Mouse (Mus musculus) liver, postnatal 0 days (tissue): ENCODE measurements around the gene Cdc40. TPM values are rescaled to one million over a fixed set of nuclear protein-coding genes. Genes with fewer than 3 reads are reported as not detected.

Experiments used
- ATAC-seq: fragments of 200-750 bp; cut with Nextera tagmentation; 2 replicates; pipeline ENCODE4 v1.8.0; 2017; ENCODE audit warnings: mild to moderate bottlenecking, moderate library complexity
- DNase-seq: peaks from one replicate; pipeline ENCODE4 v3.0.0-alpha.2; 2016
- H3K27ac ChIP-seq: fragments of 300-500 bp; sonication (generic); 2 replicates; pipeline ENCODE4 v1.5.1; 2014; ENCODE audit warnings: antibody characterized with exemption, moderate library complexity, mild to moderate bottlenecking, low read depth
- H3K27me3 ChIP-seq: fragments of 300-500 bp; sonication (generic); 2 replicates; pipeline ENCODE4 v1.6.1; 2014; ENCODE audit warnings: low read length, control low read depth, mixed read lengths; ENCODE audit not compliant: insufficient read depth
- H3K36me3 ChIP-seq: fragments of 300-500 bp; sonication (generic); replicated peaks from 2 replicates; pipeline ENCODE4 v1.6.1; 2014; ENCODE audit warnings: mild to moderate bottlenecking, control low read depth, low read length, moderate library complexity, mixed read lengths; ENCODE audit not compliant: insufficient read depth
- H3K4me1 ChIP-seq: fragments of 300-500 bp; sonication (generic); 2 replicates; pipeline ENCODE4 v1.6.1; 2014; ENCODE audit warnings: antibody characterized with exemption, mild to moderate bottlenecking, control low read depth; ENCODE audit not compliant: insufficient read depth
- H3K4me2 ChIP-seq: fragments of 300-500 bp; sonication (generic); 2 replicates; pipeline ENCODE4 v1.6.1; 2014; ENCODE audit warnings: low read depth, mild to moderate bottlenecking, low read length, moderate library complexity, mixed read lengths
- H3K4me3 ChIP-seq: fragments of 300-500 bp; sonication (generic); 2 replicates; pipeline ENCODE4 v1.5.1; 2014; ENCODE audit warnings: low read depth, low read length
- H3K9ac ChIP-seq: fragments of 300-500 bp; sonication (generic); replicated peaks from 2 replicates; pipeline ENCODE4 v1.6.1; 2014; ENCODE audit warnings: mild to moderate bottlenecking, moderate library complexity
- H3K9me3 ChIP-seq: fragments of 300-500 bp; sonication (generic); 2 replicates; pipeline ENCODE4 v1.6.1; 2016; ENCODE audit warnings: mild to moderate bottlenecking, control low read depth, low read length, mixed read lengths
- CTCF ChIP-seq: sonication (generic); IDR thresholded peaks from 2 replicates; pipeline ENCODE4 v1.5.1; 2016; ENCODE audit warnings: antibody characterized with exemption, low read depth
- EP300 ChIP-seq: IDR thresholded peaks from 2 replicates; pipeline ENCODE4 v1.6.1; 2016; ENCODE audit warnings: antibody characterized with exemption, low read depth, mild to moderate bottlenecking
- WGBS: fragments of 180-500 bp; shearing (Covaris S2); extraction: QIAGEN DNeasy Blood & Tissue Kit; methylation state at CpG from one replicate; pipeline ENCODE4 v1.1.7; 2014; ENCODE audit not compliant: insufficient replicate concordance; 5-methylcytosine and 5-hydroxymethylcytosine counted together
- polyA plus RNA-seq: library from polyadenylated mRNA; unstranded; fragments of >200 nt; fragmentation: Nextera tagmentation; extraction: Ambion mirVana; gene quantifications from 2 replicates; pipeline ENCODE4 v1.2.1, GENCODE M21; 2015

Cdc40 gene
- polyA plus RNA-seq, 1 experiment from 2014 or later: 10.3 TPM

DNA sequence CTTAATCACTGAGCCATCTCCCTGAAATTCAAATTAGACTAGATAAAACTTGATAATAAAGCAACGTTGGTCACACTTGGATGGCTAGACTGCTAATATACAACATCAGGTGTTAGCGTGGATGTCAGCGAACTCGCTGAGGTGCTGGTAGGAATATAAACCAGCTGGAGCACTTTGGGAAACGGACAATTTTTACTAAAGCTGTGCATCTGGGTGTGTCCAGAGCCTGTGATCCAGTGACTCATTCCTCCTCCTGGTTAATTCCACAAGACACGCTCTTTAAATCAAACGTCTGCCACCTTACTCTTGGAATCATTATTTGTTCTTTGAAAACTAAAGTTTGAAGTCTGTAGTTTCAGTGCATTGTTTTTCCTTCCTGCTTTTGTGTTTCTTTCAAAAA, 23.7 kb upstream of the Cdc40 start:
- no peaks in the 10 kb centered on the region for H3K36me3 ChIP-seq

DNA sequence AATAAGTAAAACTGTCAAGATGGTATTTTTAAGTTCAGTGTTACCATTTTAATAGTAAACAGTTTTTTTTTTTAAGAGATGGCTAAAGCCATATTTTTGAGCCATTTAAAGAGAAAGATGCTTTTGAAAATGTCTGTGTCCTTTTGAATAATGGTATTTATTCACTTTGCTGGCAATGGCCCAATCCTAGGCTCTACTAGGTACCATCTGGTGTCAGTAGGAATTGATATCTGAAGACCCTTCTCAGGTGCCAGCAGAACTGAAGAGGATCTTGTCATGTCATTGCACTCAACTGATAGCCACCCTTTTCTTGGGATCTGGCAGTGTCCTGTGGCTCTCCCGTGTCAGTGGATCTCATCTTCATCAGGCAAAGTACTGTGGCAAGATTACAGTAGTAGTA, 23.0 kb upstream of the Cdc40 start:
- DNase-seq: no peak
- no peak overlapping the region for H3K9ac ChIP-seq
- H3K27ac ChIP-seq: no peak overlapping the region
- no peak overlapping the region for H3K4me3 ChIP-seq
- no peaks in the 10 kb centered on the region for H3K27me3 ChIP-seq
- no peaks in the 10 kb centered on the region for H3K9me3 ChIP-seq
- no peaks in the 10 kb centered on the region for H3K4me1 ChIP-seq
- no peaks in the 10 kb centered on the region for H3K36me3 ChIP-seq
- 63% methylated on average over 1 of the region's 1 CpGs for WGBS
- TF ChIP-seq EP300: no peak
- TF ChIP-seq CTCF: no peak
- H3K4me2 ChIP-seq: no peak overlapping the region
- no peak for ATAC-seq

More for the DNA sequence above, 23.7 kb upstream of the Cdc40 start:
- Histone ChIP-seq H3K4me3 (no peak overlapping the region), H3K27ac (no peak overlapping the region), H3K9ac (no peak overlapping the region), H3K9me3 (no peaks in the 10 kb centered on the region), H3K4me1 (no peaks in the 10 kb centered on the region), H3K4me2 (no peak overlapping the region), H3K27me3 (no peaks in the 10 kb centered on the region)
- TF ChIP-seq CTCF (no peak), EP300 (no peak)
- 79% methylated on average over 7 of the region's 7 CpGs for WGBS
- ATAC-seq (no peak), DNase-seq (no peak)

DNA sequence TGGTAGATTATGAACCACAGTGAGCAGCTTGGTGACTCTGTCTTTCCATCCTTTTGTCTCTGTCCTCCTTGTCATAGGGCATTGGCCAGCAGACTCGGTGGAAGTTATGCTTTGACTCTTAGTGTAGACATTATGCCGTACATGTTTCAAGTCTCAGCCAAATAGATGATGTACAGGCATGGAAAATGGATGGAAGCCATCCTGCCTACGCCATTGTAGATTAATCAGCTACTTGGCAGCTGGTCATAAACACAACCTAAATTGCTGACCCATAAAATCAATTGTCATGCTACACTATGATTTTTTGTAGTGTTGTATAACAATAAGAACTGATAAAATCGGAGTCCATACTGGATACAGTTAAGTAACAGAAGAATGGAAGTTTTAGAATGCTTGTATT, 18.7 kb upstream of the Cdc40 start:
- Histone ChIP-seq H3K4me1 (no peaks in the 10 kb centered on the region), H3K9me3 (no peaks in the 10 kb centered on the region), H3K36me3 (no peaks in the 10 kb centered on the region), H3K9ac (no peak overlapping the region), H3K27ac (no peak overlapping the region), H3K4me3 (no peak overlapping the region), H3K4me2 (no peak overlapping the region), H3K27me3 (no peaks in the 10 kb centered on the region)
- WGBS: 75% methylated on average over 4 of the region's 4 CpGs
- TF ChIP-seq CTCF (no peak), EP300 (no peak)
- DNase-seq: no peak
- ATAC-seq: no peak

DNA sequence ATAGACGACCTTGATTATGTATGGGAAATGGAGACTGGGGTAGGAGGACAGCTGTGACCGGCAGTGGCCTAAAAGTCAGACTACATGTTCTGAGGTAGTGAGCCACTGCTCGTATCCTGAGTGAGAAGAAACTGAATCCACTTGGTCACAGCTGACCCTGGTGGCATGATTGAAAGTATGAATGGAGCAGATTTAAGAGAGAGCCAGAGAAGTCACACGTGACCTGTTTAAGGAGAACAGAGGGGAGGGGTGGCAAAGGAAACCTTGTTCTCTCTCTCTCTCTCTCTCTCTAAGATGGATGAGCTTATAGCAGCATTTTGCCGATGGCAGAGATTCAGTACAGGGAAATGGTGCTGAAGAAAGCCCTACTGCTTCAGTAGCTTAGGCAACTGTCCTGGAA, 13.5 kb upstream of the Cdc40 start:
- DNase-seq: no peak
- TF ChIP-seq EP300: no peak
- TF ChIP-seq CTCF: no peak
- H3K4me1 ChIP-seq: no peaks in the 10 kb centered on the region
- no peaks in the 10 kb centered on the region for H3K36me3 ChIP-seq
- no peak for ATAC-seq
- no peak overlapping the region for H3K27ac ChIP-seq
- no peak overlapping the region for H3K9ac ChIP-seq
- H3K27me3 ChIP-seq: no peaks in the 10 kb centered on the region
- no peak overlapping the region for H3K4me2 ChIP-seq
- H3K9me3 ChIP-seq: no peaks in the 10 kb centered on the region
- no peak overlapping the region for H3K4me3 ChIP-seq
- 72% methylated on average over 5 of the region's 5 CpGs for WGBS

DNA sequence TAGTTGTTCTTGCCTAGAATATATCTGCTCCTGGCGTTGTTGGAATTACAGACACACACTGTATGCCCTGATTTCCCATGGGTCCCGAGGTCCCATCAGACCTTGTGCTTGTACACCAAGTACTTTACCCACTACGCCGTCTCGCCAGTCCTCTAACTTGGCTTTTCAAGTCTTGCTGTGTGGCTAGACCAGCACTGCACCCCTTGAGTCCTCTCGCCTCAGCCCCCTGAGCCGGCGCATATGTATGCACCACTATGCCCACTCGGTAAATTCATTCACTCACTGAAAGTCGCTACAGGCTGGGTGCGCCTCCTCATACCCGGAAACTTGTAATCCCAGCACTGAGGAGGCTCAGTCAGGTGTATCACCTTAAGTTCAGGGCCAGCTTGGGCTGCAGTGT, 12.7 kb upstream of the Cdc40 start:
- WGBS: 86% methylated on average over 12 of the region's 12 CpGs
- no peaks in the 10 kb centered on the region for H3K4me1 ChIP-seq
- no peak overlapping the region for H3K9ac ChIP-seq
- no peak overlapping the region for H3K4me2 ChIP-seq
- no peaks in the 10 kb centered on the region for H3K36me3 ChIP-seq
- TF ChIP-seq EP300 (no peak), CTCF (no peak)
- no peak overlapping the region for H3K27ac ChIP-seq
- H3K4me3 ChIP-seq: no peak overlapping the region
- DNase-seq (no peak), ATAC-seq (no peak)
- H3K27me3 ChIP-seq: no peaks in the 10 kb centered on the region
- no peaks in the 10 kb centered on the region for H3K9me3 ChIP-seq

DNA sequence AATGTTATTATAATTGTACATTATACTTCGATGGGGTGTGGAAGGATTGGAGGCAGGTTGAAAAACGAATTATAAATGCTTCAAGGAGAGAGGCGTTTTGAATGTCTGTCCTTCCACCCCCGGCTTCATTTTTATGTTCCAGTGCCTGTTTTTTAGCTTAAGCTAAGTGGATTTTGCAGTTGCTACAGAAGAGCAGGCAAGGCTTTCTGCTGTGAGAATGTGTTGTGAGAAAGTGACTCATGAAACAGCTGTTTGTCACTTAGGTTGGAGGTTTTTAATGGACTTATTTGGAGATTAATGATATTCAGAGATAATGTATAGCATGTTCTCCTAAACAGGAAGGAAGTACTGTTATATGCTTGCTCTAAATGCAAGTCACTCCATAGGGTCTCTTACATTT, 6.0 kb upstream of the Cdc40 start:
- Histone ChIP-seq H3K9ac (no peak overlapping the region), H3K27me3 (peaks cover 9% of the 10 kb centered on the region), H3K4me3 (no peak overlapping the region), H3K27ac (no peak overlapping the region), H3K9me3 (no peaks in the 10 kb centered on the region), H3K36me3 (no peaks in the 10 kb centered on the region), H3K4me2 (no peak overlapping the region), H3K4me1 (peaks cover 1% of the 10 kb centered on the region)
- no peak for ATAC-seq
- DNase-seq: no peak
- TF ChIP-seq EP300 (no peak), CTCF (no peak)
- WGBS: 65% methylated on average over 4 of the region's 4 CpGs

DNA sequence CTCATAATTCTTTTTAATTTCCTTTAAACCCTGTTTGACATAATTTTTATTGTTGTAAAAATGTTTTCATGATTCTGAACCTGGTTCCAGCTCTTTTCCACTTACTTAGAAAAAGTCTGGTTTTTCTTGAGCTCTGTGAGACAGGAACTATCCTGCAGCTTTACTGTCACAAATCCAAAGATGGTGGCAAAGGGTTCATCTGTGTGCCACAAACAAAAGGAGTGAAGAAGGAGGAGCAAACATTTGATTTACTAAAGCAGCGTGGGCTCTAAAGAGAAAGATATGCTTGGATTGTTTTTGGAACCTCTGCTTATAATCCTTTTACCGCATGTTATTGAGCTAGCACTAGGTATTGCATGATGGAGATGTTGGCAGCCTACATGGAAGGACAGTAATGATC, 4.2 kb upstream of the Cdc40 start:
- Histone ChIP-seq H3K27me3 (peaks cover 16% of the 10 kb centered on the region), H3K4me2 (no peak overlapping the region), H3K36me3 (no peaks in the 10 kb centered on the region), H3K4me1 (peaks cover 5% of the 10 kb centered on the region), H3K9me3 (no peaks in the 10 kb centered on the region), H3K4me3 (no peak overlapping the region), H3K27ac (no peak overlapping the region), H3K9ac (no peak overlapping the region)
- WGBS: 79% methylated on average over 2 of the region's 2 CpGs
- ATAC-seq: no peak
- no peak for TF ChIP-seq EP300
- TF ChIP-seq CTCF: no peak
- no peak for DNase-seq
